Mouse (Mus musculus): ENCODE data around the gene Gfi1b.

The Gfi1b gene

GRCm38 (mm10) chr2:28621664-28622171 lies at the start of gene Gfi1b:
Gfi1b (minus strand) TSS chr2:28621982.
- peak; percentile 75 for DNase-seq (ENCODE audit: low read depth)

DNA sequence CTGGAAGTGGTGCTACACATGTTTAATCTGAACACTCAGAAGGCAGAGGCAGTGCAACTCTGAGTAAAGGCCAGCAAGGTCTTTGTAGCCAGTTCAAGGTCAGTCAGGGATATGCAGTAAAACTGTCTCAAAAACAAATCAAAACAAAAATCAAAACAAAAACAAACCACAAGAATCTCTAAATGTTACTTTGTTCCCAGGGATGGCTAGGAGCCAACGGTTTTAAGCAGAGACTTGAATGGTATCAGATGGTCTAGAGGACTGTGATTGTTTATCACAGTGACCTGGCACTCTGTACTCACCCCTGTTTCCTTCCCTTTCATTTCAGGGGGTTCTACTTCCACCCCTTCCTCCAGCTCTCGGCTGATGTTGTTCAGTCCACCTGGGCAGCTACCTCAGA lies 49.7 kb upstream of the Gfi1b start:
- no peak for DNase-seq (ENCODE audit: low read depth)

GRCm38 (mm10) chr2:28665818-28666217 lies 44.0 kb upstream of the Gfi1b start:
- DNase-seq (ENCODE audit: low read depth) = no peak

- DNase-seq (ENCODE audit: low read depth) = no peak
These were observed 41.1 kb upstream of the Gfi1b start for GRCm38 (mm10) chr2:28662891-28663290.

- no peak for DNase-seq (ENCODE audit: low read depth)
These were observed 34.4 kb upstream of the Gfi1b start for GRCm38 (mm10) chr2:28656216-28656615.

- DNase-seq (ENCODE audit: low read depth) = no peak
These were observed 32.5 kb upstream of the Gfi1b start for GRCm38 (mm10) chr2:28654295-28654694.

DNA sequence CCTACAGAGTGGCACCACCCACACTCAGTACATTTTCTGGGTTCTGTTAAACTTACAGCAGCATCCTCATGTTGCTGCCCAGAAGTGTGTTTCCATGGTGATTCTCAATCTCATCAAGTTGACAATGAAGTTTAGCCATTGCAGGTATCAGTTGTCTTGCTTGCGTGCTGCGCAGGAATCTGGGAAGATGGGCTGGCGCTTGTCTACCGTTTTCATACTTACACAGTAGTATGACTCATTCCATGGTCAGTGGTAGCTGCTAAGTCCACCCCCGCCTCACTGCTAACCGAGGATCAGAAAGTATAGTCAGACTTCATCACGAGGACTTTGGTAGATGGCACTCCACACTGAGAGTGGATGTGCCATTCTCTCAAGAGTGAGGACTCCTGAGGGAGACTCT lies 31.6 kb upstream of the Gfi1b start:
- no peak for DNase-seq (ENCODE audit: low read depth)

- no peak for DNase-seq (ENCODE audit: low read depth)
These were observed 28.7 kb upstream of the Gfi1b start for GRCm38 (mm10) chr2:28650526-28650925.

DNA sequence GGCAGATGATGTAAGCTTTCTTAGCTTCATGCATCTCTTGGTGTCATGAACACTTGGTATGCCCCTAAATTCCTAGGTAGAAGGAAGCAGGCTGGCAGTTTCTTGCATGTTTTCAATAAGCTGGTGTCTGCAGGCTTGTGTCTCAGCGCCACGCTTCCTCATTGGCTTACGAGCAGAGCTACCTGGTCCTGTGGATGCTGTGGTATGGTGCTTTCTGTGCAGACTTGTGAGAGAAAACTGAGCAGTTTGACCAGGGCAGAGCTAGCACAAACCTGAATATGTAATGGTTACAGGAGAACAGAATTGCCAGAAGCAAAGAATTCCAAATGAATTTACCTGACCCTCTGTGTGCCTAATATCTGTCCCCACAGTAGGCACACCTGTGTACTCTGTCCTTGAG lies 21.3 kb upstream of the Gfi1b start:
- DNase-seq (ENCODE audit: low read depth) = no peak

GRCm38 (mm10) chr2:28641435-28641941 lies 19.7 kb upstream of the Gfi1b start:
- DNase-seq (ENCODE audit: low read depth) = no peak

- DNase-seq (ENCODE audit: low read depth) = peak; percentile 95
These were observed 19.0 kb upstream of the Gfi1b start, which contains the start of gene Tsc1 for GRCm38 (mm10) chr2:28640461-28641424. Tsc1 (plus strand) TSS chr2:28641228.

GRCm38 (mm10) chr2:28639794-28640193 lies 18.0 kb upstream of the Gfi1b start:
- DNase-seq (ENCODE audit: low read depth) = no peak

- DNase-seq (ENCODE audit: low read depth) = no peak
These were observed 17.1 kb upstream of the Gfi1b start for GRCm38 (mm10) chr2:28638886-28639285.

GRCm38 (mm10) chr2:28638352-28638751 lies 16.6 kb upstream of the Gfi1b start:
- no peak for DNase-seq (ENCODE audit: low read depth)

DNA sequence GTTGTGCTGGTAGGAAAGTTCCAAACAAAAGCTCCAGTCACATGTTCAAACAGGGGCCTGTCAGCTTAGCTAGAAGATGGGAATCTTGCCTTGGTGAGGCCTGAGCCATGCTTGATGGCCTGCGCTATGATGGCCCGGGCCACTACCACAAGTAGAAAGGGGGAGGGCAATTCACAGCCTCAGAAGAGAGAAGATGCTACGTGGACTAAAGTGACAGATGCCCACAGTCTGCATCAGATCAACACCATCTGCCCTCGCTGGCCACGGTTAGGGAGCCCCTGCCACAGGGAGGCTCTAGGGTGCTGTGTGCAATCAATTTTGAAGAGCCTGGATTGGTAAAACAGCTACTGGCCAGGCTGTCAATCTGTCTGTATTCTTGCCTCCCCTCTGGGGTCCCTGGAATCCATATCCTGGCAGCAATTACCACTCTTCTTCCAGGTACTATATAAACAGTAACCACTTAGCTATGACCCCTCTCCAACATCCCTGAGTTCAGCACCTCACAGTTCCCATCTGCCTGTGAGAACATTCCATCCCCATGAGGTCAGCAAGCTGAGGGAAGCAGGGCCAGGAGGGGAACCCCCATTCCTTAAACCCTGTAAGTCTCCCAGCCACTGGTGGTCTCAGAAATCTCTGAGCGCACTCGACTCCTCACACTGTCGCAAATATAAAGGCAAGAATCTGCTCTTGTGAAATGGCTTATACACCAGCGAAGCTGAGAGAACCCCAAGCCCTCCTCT lies 15.5 kb upstream of the Gfi1b start:
- no peak for DNase-seq (ENCODE audit: low read depth)

DNA sequence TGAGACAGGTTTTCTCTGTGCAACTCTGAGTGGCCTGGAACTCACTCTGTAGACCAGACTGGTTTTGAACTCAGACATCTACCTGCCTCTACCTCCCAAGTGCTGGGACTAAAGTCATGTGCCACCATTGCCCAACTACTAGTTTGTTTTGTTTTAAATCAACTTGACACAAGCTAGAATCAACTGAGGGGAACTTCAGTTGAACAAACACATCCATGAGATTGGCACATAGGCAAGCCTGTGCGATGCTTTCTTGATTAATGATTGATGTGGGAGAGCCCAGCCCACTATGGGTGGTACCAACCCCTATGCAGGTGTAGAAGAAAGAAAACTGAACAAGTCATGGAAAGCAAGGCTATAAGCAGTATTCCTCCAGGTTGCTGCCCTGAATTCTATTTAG lies 13.4 kb upstream of the Gfi1b start:
- DNase-seq (ENCODE audit: low read depth) = no peak

- no peak for DNase-seq (ENCODE audit: low read depth)
These were observed 11.4 kb upstream of the Gfi1b start for GRCm38 (mm10) chr2:28633136-28633535.

- no peak for DNase-seq (ENCODE audit: low read depth)
These were observed 10.8 kb upstream of the Gfi1b start for GRCm38 (mm10) chr2:28632626-28633025.

DNA sequence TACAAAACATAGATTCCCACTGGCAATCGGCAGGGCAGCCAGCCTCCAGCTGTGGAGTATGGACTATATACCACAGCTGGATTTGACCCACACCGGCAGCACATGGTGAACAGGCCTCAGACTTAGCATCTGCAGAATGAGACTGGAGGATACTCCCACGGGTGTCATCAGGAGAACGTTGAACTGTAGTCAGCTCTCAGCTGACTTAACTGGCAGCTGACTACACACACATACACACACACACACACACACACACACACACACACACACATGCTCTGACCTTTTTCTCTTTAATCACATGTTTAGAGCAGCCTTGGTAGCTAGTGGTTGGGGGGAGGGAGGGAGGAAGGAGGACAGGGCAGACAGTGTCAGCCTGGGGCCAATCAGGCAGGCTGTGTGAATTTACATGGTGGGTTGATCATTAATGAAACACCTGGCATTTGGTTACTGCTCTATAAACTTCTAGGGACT lies 8.2 kb upstream of the Gfi1b start:
- DNase-seq (ENCODE audit: low read depth) = no peak

GRCm38 (mm10) chr2:28628053-28628452 lies 6.3 kb upstream of the Gfi1b start:
- no peak for DNase-seq (ENCODE audit: low read depth)

DNA sequence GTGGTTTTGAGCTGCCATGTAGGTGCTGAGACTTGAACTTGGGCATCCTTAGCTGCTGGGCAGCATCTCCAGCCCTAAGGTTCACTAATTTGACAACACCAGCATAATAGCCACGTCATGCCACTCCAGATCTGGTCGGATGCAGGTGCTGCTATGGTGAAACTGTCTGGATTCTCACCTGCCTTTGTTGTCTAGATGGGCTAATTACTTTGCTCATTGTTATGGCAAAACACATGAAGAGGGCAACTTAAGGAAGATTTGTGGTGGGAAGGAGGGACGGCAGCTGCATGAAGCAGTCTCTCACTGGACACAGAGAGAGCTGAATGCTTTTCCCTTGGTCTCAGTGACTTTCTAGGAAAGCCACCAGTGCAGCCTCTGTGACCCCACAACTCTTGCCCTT lies 4.3 kb upstream of the Gfi1b start:
- no peak for DNase-seq (ENCODE audit: low read depth)

DNA sequence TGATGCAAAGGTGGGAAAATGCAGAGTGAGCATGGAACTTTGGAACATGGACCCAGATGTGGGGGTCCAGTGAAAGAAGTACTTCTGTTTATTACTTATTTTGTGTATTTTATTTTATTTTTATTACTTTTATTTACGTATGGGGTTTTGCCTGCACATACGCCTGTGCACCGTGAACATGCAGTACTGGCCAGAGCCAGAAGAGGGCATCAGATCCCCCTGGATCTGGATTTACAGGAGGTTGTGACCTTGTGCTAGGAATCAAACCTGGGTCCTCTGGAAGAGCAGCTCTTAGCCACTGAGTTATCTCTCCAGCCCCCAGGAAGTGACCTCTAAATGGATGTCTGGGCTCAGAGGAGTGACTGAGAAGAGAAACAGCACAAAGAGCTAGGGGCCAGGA lies 3.1 kb upstream of the Gfi1b start:
- DNase-seq (ENCODE audit: low read depth) = no peak

Data from c-Kit-positive CD71-positive TER-119-negative erythroid progenitor cells, embryonic 14.5 days (primary cell).